In the genomic region with DNA sequence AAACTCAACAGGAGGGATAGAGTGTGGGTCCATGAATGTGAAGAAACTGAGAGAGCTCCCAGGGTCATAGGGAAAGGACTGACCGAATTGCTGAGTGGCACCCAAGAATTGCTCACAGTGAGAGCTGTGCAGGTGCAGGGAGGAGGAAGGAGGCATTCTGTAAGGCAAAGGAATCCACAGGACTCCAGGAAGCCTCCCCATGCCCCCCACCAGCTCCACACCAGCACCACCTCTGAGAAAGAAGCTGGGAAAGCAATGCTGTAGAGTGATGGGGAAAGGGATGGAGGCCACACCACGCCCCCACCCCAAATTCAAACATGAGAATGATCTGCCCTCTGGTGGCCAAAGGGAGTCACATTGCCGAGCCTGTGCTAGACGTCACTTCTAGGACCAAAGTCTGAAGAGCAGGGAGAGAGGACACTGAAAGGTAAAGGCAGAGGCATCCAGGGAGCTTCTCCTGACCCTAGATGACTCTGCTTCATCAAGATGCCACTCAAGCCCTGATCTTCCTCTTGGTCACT, we compare ENCODE assay signal across 8 mouse cellular contexts. TPM values are rescaled to one million over a fixed set of nuclear protein-coding genes. Genes with fewer than 3 reads are reported as not detected.
DNase-seq lines count a peak whose midpoint lies in the region; TF ChIP-seq lines count a peak whose summit lies in the region.

No protein-coding gene starts in this region.

- no peak overlapping the region for H3K27ac ChIP-seq in cerebellum, adult 2 months (ENCODE audit: insufficient read depth, low read length)
- no peak overlapping the region for H3K27ac ChIP-seq in embryonic fibroblast, embryonic 13.5 days (ENCODE audit: insufficient read depth, low read length)

- 18% methylated on average over 4 of the region's 4 CpGs for WGBS in cerebellum, adult 2 months

- H3K4me1 ChIP-seq in cerebellum, adult 2 months (ENCODE audit: control insufficient read depth, insufficient read depth, low read length) = no peaks in the 10 kb centered on the region
- no peaks in the 10 kb centered on the region for H3K4me1 ChIP-seq in embryonic fibroblast, embryonic 13.5 days (ENCODE audit: control insufficient read depth, insufficient read depth, low read length)

- no peak for TF ChIP-seq POLR2A in cerebellum, adult 2 months (IDR thresholded peaks at IDR 0.05; ENCODE audit: borderline replicate concordance, insufficient read depth, low read length)
- no peak for TF ChIP-seq POLR2A in embryonic fibroblast, embryonic 13.5 days (IDR thresholded peaks at IDR 0.05; ENCODE audit: low read depth, low read length)

- no peaks in the 10 kb centered on the region for H3K27me3 ChIP-seq in cerebellum, adult 2 months (ENCODE audit: control insufficient read depth, insufficient read depth, low read length)

- no peak overlapping the region for H3K4me3 ChIP-seq in cerebellum, adult 2 months (replicated peaks; ENCODE audit: insufficient read depth, low read depth, low read length)
- H3K4me3 ChIP-seq in embryonic fibroblast, embryonic 13.5 days (ENCODE audit: insufficient read depth, low read length) = no peak overlapping the region

- peak in 1 of 2 experiments; percentile 23 for DNase-seq in cerebellum, adult 2 months
- DNase-seq in cerebellum, adult 8-10 months = no peak
- DNase-seq in ovary, postnatal 10 days (ENCODE audit: low spot score) = peak; percentile 27
- DNase-seq in ovary, adult 18-20 months (ENCODE audit: low spot score) = no peak
- DNase-seq in layer of hippocampus, postnatal 10 days (ENCODE audit: low spot score in 2 of 2) = peak; percentile 76 to 82
- peak; percentile 74 for DNase-seq in mesoderm, embryonic 11.5 days (ENCODE audit: low read depth, low spot score)
- DNase-seq in thymus, postnatal 10 days (ENCODE audit: low spot score in 2 of 2) = peak; percentile 40 to 67

- TF ChIP-seq CTCF in cerebellum, adult 2 months (IDR thresholded peaks at IDR 0.05; ENCODE audit: borderline replicate concordance, insufficient read depth, low read depth, low read length) = peak; percentile 70
- peak; percentile 70; the same call in 1 of the 2 replicates for TF ChIP-seq CTCF in embryonic fibroblast, embryonic 13.5 days (IDR thresholded peaks at IDR 0.05; ENCODE audit: borderline replicate concordance, insufficient read depth, low read length)

RNA-seq across cellular contexts. Expression of gene Mark2, which starts 3.6 kb away (rescaled TPM):
- polyA plus RNA-seq in cerebellum, adult 2 months (2012; rRNA removed) = 75.3 and 76.2 TPM in 2 replicates
- polyA plus RNA-seq in embryonic fibroblast, embryonic 13.5 days (2011; ENCODE audit: insufficient read length, low read depth, missing spikeins) = 36.5 and 38.5 TPM in 2 replicates
- total RNA-seq in layer of hippocampus, postnatal 10 days (2021) = 100 to 1,000 TPM; 102 to 110 TPM

RNA-seq across cellular contexts. Expression of gene Spindoc, which starts 37.5 kb away (rescaled TPM):
- polyA plus RNA-seq in cerebellum, adult 2 months (2012; rRNA removed) = 18.5 and 19.0 TPM in 2 replicates
- 24.6 and 34.9 TPM in 2 replicates for polyA plus RNA-seq in embryonic fibroblast, embryonic 13.5 days (2011; ENCODE audit: insufficient read length, low read depth, missing spikeins)
- 10 to 100 TPM; 39.0 to 45.6 TPM for total RNA-seq in layer of hippocampus, postnatal 10 days (2021)

Comparison
In these comparisons a context has a peak if more than half of its experiments do, and no peak if none do; other contexts are left out.
1. DNase-seq: peak in ovary, postnatal 10 days (single experiment), layer of hippocampus, postnatal 10 days (2 of 2), mesoderm, embryonic 11.5 days (single experiment) and thymus, postnatal 10 days (2 of 2); none in cerebellum, adult 8-10 months (single experiment) and ovary, adult 18-20 months (single experiment).